Mouse (Mus musculus) C2C12 (cell line): ENCODE data around the gene Fras1.

Experiments used
- CTCF ChIP-seq: IDR thresholded peaks from one replicate; pipeline ENCODE4 v1.5.1; 2011; ENCODE audit not compliant: control insufficient read depth, insufficient read depth, insufficient read length
- MAX ChIP-seq: IDR thresholded peaks from one replicate; pipeline ENCODE4 v1.6.1; 2011; ENCODE audit warnings: mild to moderate bottlenecking, control low read depth
- MYOG ChIP-seq: IDR thresholded peaks from one replicate; pipeline ENCODE4 v1.6.1; 2011; ENCODE audit not compliant: control insufficient read depth, insufficient read length; ENCODE audit errors: extremely low read depth

- TF ChIP-seq CTCF: no peak
- TF ChIP-seq MAX: no peak
- TF ChIP-seq MYOG: no peak
Measured at GRCm38 (mm10) chr5:96618008-96618407, 244.3 kb downstream of the Fras1 start.
